Mouse (Mus musculus) liver, adult 2 months (tissue): ENCODE measurements around the gene Tbc1d30.

ENCODE experiments used
- CTCF ChIP-seq: fragments of 200-500 bp; IDR thresholded peaks from 2 replicates; pipeline ENCODE4 v1.5.1; 2011; ENCODE audit warnings: low read depth, low read length, control low read depth
- POLR2A ChIP-seq: fragments of 200-500 bp; IDR thresholded peaks from 2 replicates; pipeline ENCODE4 v1.6.1; 2011; ENCODE audit warnings: low read length, control low read depth; ENCODE audit not compliant: insufficient read depth; ENCODE audit errors: extremely low read depth

GRCm38 (mm10) chr10:121384710-121385109 lies 33.6 kb upstream of the Tbc1d30 start:
- TF ChIP-seq CTCF (no peak), POLR2A (no peak)
